Mouse (Mus musculus): Measurements from ENCODE around the gene Hist1h3c. TPM values are rescaled to one million over a fixed set of nuclear protein-coding genes. Genes with fewer than 3 reads are reported as not detected.
A peak's percentile ranks its signal among the peaks of the same experiment; 100 is the strongest.
"Not testable (repeated sequence)": the region's sequence is repeated elsewhere in the genome, so short reads cannot be mapped to it uniquely, and the experiment has no call there.

Gene Hist1h3c
- total RNA-seq, 2 experiments from 2014 or later, result 3.6 to 5.9 TPM

GRCm38 (mm10) chr13:23717176-23717575 lies 28.2 kb downstream of the Hist1h3c start:
- no peak for DNase-seq (ENCODE audit: low spot score in 2 of 2)
- Histone ChIP-seq H3K4me3 (no peak overlapping the region), H3K27ac (no peak overlapping the region)
- TF ChIP-seq CTCF (conservative IDR thresholded peaks at IDR 0.05), result no peak

GRCm38 (mm10) chr13:23716261-23717042 lies 28.9 kb downstream of the Hist1h3c start:
- H3K4me3 ChIP-seq, result no peak overlapping the region
- TF ChIP-seq CTCF (conservative IDR thresholded peaks at IDR 0.05), result no peak
- DNase-seq (ENCODE audit: low spot score in 2 of 2), result no peak
- no peak overlapping the region for H3K27ac ChIP-seq

GRCm38 (mm10) chr13:23710374-23711089 lies 34.9 kb downstream of the Hist1h3c start, which contains the start of gene Hfe:
TSS of gene Hfe (minus strand) at chr13:23710854.
- H3K4me3 ChIP-seq, result peak within 1 kb of the TSS; percentile 61
- DNase-seq (ENCODE audit: low spot score in 2 of 2), result no peak
- TF ChIP-seq CTCF (conservative IDR thresholded peaks at IDR 0.05), result no peak
- peak within 1 kb of the TSS; percentile 77 for H3K27ac ChIP-seq

GRCm38 (mm10) chr13:23709714-23710373 lies 35.6 kb downstream of the Hist1h3c start:
- peak overlapping the region; percentile 61 for H3K4me3 ChIP-seq
- peak overlapping the region; percentile 77 for H3K27ac ChIP-seq
- DNase-seq (ENCODE audit: low spot score in 2 of 2), result no peak
- no peak for TF ChIP-seq CTCF (conservative IDR thresholded peaks at IDR 0.05)

GRCm38 (mm10) chr13:23708654-23709053 lies 36.7 kb downstream of the Hist1h3c start:
- no peak for DNase-seq (ENCODE audit: low spot score in 2 of 2)
- H3K27ac ChIP-seq, result no peak overlapping the region
- no peak for TF ChIP-seq CTCF (conservative IDR thresholded peaks at IDR 0.05)
- no peak overlapping the region for H3K4me3 ChIP-seq

GRCm38 (mm10) chr13:23708041-23708440 lies 37.4 kb downstream of the Hist1h3c start:
- DNase-seq (ENCODE audit: low spot score in 2 of 2), result no peak
- TF ChIP-seq CTCF (conservative IDR thresholded peaks at IDR 0.05), result no peak
- no peak overlapping the region for H3K4me3 ChIP-seq

GRCm38 (mm10) chr13:23706771-23707170 lies 38.6 kb downstream of the Hist1h3c start:
- Histone ChIP-seq H3K4me3 (no peak overlapping the region), H3K27ac (no peak overlapping the region)
- no peak for TF ChIP-seq CTCF (conservative IDR thresholded peaks at IDR 0.05)
- DNase-seq (ENCODE audit: low spot score in 2 of 2), result no peak

More at GRCm38 (mm10) chr13:23708041-23708440, 37.4 kb downstream of the Hist1h3c start:
- H3K27ac ChIP-seq, result no peak overlapping the region

GRCm38 (mm10) chr13:23705751-23706356 lies 39.5 kb downstream of the Hist1h3c start:
- Histone ChIP-seq H3K27ac (no peak overlapping the region), H3K4me3 (no peak overlapping the region)
- DNase-seq (ENCODE audit: low spot score in 2 of 2), result no peak
- TF ChIP-seq CTCF (conservative IDR thresholded peaks at IDR 0.05), result no peak

GRCm38 (mm10) chr13:23702801-23703200 lies 42.6 kb downstream of the Hist1h3c start:
- not testable (repeated sequence) for DNase-seq (ENCODE audit: low spot score in 2 of 2); H3K4me3 ChIP-seq; H3K27ac ChIP-seq

- Histone ChIP-seq H3K4me3 (no peak overlapping the region), H3K27ac (no peak overlapping the region)
- no peak for TF ChIP-seq CTCF (conservative IDR thresholded peaks at IDR 0.05)
- DNase-seq (ENCODE audit: low spot score in 2 of 2), result no peak
Observed at GRCm38 (mm10) chr13:23702220-23702619, 43.2 kb downstream of the Hist1h3c start.

GRCm38 (mm10) chr13:23700786-23701520 lies 44.4 kb downstream of the Hist1h3c start:
- peak; percentile 97 for TF ChIP-seq CTCF (conservative IDR thresholded peaks at IDR 0.05)
- no peak overlapping the region for H3K27ac ChIP-seq
- no peak overlapping the region for H3K4me3 ChIP-seq
- DNase-seq (ENCODE audit: low spot score in 2 of 2), result peak; percentile 82

- no peak overlapping the region for H3K27ac ChIP-seq
- TF ChIP-seq CTCF (conservative IDR thresholded peaks at IDR 0.05), result peak; percentile 63
- H3K4me3 ChIP-seq, result no peak overlapping the region
- DNase-seq (ENCODE audit: low spot score in 2 of 2), result no peak
Observed at GRCm38 (mm10) chr13:23699767-23700166, 45.6 kb downstream of the Hist1h3c start.
